Mouse (Mus musculus): Measurements from ENCODE around the gene Riok2.

Gene Riok2

GRCm38 (mm10) chr17:17405606-17406005 lies 31.5 kb downstream of the Riok2 start:
- no peak for DNase-seq (ENCODE audit: low spot score in 2 of 2)

DNA sequence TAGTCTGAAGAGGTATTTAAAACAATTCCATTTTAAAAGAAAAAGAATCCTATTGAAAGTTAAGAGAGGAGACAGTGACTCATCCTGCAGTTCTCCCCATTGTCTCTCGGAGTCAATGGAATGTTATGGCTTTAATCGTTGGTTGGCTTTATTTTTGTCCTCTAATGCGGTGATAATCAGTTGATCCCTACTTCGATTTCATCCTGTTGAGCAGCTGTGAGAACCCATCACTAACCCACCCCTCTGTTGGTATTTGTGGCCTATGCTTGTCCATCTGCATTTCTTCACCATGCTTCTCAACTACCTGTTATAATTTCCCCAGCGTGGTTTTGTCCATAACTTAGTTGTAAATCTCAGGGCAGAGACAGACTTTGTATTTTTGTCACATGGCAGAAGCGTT lies 34.0 kb downstream of the Riok2 start:
- no peak for DNase-seq (ENCODE audit: low spot score in 2 of 2)

GRCm38 (mm10) chr17:17408720-17409478 lies 34.8 kb downstream of the Riok2 start:
- DNase-seq (ENCODE audit: low spot score in 2 of 2) = no peak

- peak in 1 of 2 experiments; percentile 33 for DNase-seq (ENCODE audit: low spot score in 2 of 2)
These were observed 35.5 kb downstream of the Riok2 start for GRCm38 (mm10) chr17:17409601-17410000.

DNA sequence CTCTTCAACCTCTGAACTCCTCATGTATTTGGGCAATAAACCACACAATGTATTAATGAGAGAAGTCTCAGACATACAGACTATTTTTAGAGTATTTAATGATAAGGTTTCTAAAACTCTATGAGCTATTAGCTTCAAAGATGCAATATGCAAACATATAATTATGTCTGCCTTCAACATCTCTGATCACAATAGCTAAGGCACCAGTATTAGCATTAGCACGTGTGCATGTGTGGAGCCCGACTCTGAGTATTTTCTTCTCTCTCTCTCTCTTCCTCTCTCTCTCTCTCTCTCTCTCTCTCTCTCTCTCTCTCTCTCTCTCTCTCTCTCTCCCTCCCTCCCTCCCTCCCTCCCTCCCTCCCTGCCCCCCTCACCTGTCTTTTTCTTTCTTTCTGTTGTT lies 37.3 kb downstream of the Riok2 start:
- DNase-seq (ENCODE audit: low spot score in 2 of 2) = no peak

DNA sequence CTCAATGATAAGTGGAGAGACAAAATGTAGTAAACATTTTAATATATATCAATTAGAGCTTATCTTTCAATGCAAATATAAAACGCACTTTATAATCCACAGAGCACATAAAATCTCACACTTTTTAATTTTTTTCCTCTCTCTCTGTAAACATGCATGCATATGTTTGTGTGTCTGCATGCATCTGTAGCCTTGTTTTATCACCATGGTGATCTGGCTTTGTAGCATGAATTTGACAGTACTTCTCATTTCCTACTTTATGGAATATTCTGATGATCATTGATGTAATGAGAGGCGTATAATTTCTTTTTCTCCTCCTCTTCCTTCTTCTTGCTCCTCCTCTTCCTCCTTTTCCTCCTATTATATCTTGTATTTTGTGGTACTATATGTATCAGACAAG lies 38.1 kb downstream of the Riok2 start:
- DNase-seq (ENCODE audit: low spot score in 2 of 2) = no peak

DNA sequence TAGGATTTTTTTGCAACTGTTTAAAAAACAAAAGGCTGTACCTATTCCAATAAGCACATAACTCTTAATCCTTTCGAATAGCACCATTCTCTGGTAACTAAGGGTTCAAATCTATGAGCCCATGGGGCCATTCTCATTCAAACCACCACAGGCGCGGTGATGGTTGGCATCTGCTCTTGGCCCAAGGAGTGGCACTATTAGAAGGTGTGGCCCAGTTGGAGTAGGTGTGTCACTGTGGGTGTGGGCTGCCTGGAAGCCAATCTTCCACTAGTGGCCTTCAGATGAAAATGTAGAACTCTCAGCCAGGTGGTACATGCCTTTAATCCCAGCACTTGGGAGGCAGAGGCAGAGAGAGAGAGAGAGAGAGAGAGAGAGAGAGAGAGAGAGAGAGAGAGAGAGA lies 40.1 kb downstream of the Riok2 start:
- no peak for DNase-seq (ENCODE audit: low spot score in 2 of 2)

DNA sequence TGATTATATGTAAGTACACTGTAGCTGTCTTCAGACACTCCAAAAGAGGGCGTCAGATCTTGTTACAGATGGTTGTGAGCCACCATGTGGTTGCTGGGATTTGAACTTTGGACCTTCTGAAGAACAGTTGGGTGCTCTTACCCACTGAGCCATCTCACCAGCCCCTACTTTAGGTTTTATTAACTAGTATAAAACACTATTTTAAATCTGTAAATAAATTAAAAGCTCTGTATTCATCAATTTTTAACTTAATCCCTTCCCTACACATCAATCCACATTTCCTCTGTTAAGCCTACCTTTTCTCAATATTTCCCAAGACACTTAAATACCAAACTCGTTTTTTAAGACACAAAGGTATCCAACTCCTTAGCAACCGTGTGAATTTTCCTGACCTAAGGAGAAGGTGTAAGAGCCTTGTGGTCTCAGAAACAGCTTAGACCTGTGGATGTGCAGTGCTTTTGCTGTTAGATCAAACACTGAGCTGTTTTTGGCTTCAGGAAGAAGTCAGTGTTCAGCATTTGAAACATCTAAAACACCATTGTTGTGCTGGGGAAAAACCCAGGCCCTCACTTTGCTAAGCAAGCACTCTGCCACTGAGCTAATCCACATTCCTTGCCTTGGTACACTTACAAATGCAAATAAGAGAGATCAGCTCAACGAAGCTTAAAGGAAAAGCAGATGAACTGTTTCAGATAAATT lies 50.6 kb downstream of the Riok2 start:
- no peak for DNase-seq (ENCODE audit: low spot score in 2 of 2)

- no peak for DNase-seq (ENCODE audit: low spot score in 2 of 2)
These were observed 51.3 kb downstream of the Riok2 start for GRCm38 (mm10) chr17:17425308-17425813.

- no peak for DNase-seq (ENCODE audit: low spot score in 2 of 2)
These were observed 51.8 kb downstream of the Riok2 start for GRCm38 (mm10) chr17:17425906-17426305.

DNA sequence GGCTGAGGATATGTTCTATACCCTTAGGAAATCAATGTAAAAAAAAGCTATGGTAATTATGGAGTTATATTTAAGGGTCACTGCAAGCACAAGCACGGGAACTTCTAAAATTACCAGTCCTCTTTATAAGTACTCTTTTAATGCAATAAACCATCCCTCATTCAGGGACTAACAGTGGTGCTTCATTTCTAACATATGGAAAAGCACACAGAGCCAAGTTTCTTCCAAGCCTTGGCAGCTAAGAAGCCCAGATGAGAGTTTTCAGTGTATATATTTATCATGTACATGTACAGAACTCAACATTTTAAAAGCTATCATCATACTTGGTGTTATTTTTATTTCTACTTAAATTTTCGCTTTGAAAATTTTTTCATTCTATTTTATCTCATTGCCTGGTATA lies 54.8 kb downstream of the Riok2 start:
- DNase-seq (ENCODE audit: low spot score in 2 of 2) = peak in 1 of 2 experiments; percentile 38

DNA sequence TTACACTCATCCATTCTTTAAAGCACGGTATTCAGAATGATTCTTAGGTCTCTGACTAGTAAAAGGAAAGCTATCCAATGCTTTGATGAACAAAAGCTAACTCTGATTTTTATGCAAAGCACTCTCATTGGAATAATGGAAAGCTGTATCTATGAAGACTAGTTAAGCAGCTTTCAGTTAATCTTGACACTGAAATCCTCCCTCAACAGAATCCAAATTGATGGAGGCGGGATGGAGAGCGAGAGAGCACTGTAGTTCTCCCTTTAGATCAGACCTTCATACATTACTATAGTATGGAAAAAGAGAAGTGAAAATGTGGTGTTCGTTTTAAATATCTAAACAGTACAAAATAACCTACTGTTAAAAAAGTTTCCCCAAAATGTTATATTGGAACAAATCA lies 59.6 kb downstream of the Riok2 start:
- no peak for DNase-seq (ENCODE audit: low spot score in 2 of 2)

- DNase-seq (ENCODE audit: low spot score in 2 of 2) = no peak
These were observed 64.6 kb downstream of the Riok2 start for GRCm38 (mm10) chr17:17438576-17439191.

DNA sequence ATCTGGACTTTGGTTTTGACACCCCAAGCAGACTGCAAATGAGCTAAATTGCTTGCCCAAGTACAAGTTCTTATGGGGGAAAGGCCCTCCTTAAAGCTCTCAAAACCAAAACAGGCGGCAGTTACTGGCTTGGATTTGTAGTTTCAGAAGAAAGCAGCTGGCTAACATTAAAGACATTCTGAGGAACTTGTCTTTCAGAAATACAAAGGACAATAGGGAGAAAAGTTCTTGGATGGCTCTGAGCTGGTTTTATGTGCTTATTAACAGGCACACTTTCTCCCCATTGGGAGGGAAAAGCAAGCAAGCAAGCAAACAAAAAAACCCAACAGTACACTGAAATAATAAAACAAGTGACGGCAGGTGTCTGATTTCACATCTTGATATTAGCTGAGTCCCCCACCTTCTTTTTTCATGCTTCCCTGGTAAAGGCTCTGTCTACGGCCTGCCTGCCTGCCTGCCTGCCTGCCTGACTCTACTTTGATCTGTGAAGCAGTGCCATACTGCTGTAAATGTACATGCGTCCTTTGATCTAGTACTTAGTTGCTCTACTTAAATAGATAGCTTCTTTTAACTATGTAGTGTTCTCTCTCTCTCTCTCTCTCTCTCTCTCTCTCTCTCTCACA lies 67.9 kb downstream of the Riok2 start:
- DNase-seq (ENCODE audit: low spot score in 2 of 2) = no peak

DNA sequence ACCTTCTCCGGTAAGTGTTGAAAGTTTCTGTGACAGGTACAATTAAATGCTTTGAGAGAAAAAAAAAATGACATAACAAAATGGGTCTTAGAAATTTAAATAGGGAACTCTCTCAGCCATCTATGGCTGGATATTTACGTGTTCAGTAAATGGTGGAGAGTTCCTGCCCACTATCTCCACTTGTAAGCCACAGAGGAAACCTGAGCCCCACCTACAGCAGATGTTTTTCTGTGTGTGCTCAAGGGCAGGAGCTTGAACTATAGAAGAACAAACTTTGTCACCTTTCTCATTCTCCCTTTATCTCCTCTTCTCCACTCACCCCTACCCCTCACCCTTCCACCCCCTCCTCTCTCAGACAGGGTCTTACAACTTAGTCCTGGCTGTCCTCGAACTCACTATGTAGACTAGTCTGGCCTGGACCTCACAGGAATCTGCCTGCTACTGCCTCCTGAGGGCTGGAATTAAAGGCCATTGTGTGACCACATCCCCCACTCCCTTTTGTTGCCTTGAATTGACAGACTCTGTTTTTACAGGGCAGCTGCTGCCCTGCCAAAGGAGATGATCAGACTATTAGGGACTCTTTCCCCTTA lies 70.3 kb downstream of the Riok2 start:
- no peak for DNase-seq (ENCODE audit: low spot score in 2 of 2)

All from frontal cortex, postnatal 36 days (tissue).